Mouse (Mus musculus) liver, embryonic 16.5 days (tissue): Measurements from ENCODE around the gene Mxra8. TPM values are rescaled to one million over a fixed set of nuclear protein-coding genes. Genes with fewer than 3 reads are reported as not detected.

ENCODE experiments used
- ATAC-seq: fragments of 200-750 bp; cut with Nextera tagmentation; 2 replicates; pipeline ENCODE4 v1.8.0; 2017; ENCODE audit warnings: low read depth, mild to moderate bottlenecking, moderate number of reproducible peaks, moderate library complexity
- H3K27ac ChIP-seq: fragments of 300-500 bp; sonication (generic); 2 replicates; pipeline ENCODE4 v1.5.1; 2014; ENCODE audit warnings: mild to moderate bottlenecking, low read length
- H3K27me3 ChIP-seq: fragments of 300-500 bp; sonication (generic); 2 replicates; pipeline ENCODE4 v1.6.1; 2014; ENCODE audit warnings: low read depth, low read length, mixed read lengths; ENCODE audit not compliant: control insufficient read depth, insufficient read depth
- H3K36me3 ChIP-seq: fragments of 300-500 bp; sonication (generic); 2 replicates; pipeline ENCODE4 v1.6.1; 2014; ENCODE audit warnings: mild to moderate bottlenecking; ENCODE audit not compliant: control insufficient read depth, insufficient read depth
- H3K4me1 ChIP-seq: fragments of 300-500 bp; sonication (generic); 2 replicates; pipeline ENCODE4 v1.6.1; 2014; ENCODE audit warnings: low read depth, low read length, mixed read lengths; ENCODE audit not compliant: control insufficient read depth
- H3K4me2 ChIP-seq: fragments of 300-500 bp; sonication (generic); 2 replicates; pipeline ENCODE4 v1.6.1; 2014; ENCODE audit warnings: low read depth, low read length, mixed read lengths
- H3K4me3 ChIP-seq: fragments of 300-500 bp; sonication (generic); 2 replicates; pipeline ENCODE4 v1.5.1; 2014; ENCODE audit warnings: low read depth, mild to moderate bottlenecking, low read length
- H3K9ac ChIP-seq: fragments of 300-500 bp; sonication (generic); 2 replicates; pipeline ENCODE4 v1.6.1; 2014; ENCODE audit warnings: low read depth, low read length
- H3K9me3 ChIP-seq: fragments of 300-500 bp; sonication (generic); replicated peaks from 2 replicates; pipeline ENCODE4 v1.6.1; 2016; ENCODE audit warnings: low read length; ENCODE audit not compliant: control insufficient read depth
- WGBS: fragments of 180-500 bp; shearing (Covaris S2); extraction: QIAGEN DNeasy Blood & Tissue Kit; methylation state at CpG from one replicate; pipeline ENCODE4 v1.1.7; 2014; ENCODE audit not compliant: insufficient replicate concordance; 5-methylcytosine and 5-hydroxymethylcytosine counted together
- polyA plus RNA-seq: library from polyadenylated mRNA; unstranded; fragments of >200 nt; fragmentation: Nextera tagmentation; extraction: Ambion mirVana; gene quantifications from 2 replicates; pipeline ENCODE4 v1.2.1, GENCODE M21; 2015

The Mxra8 gene
- polyA plus RNA-seq, 1 experiment from 2014 or later = 10.2 TPM

- H3K9ac ChIP-seq = no peak overlapping the region
These were observed 2.3 kb downstream of the Mxra8 start for GRCm38 (mm10) chr4:155841651-155842270.

GRCm38 (mm10) chr4:155843231-155843630 is 3.8 kb downstream of the Mxra8 start:
- WGBS = 74% methylated on average over 5 of the region's 5 CpGs
- peaks cover 29% of the 10 kb centered on the region for H3K4me1 ChIP-seq

More at GRCm38 (mm10) chr4:155841651-155842270, 2.3 kb downstream of the Mxra8 start:
- Histone ChIP-seq H3K4me2 (peak overlapping the region; percentile 78), H3K4me1 (peaks cover 21% of the 10 kb centered on the region), H3K9me3 (no peaks in the 10 kb centered on the region), H3K36me3 (no peaks in the 10 kb centered on the region), H3K4me3 (peak overlapping the region; percentile 60; the same call in 1 of the 2 replicates), H3K27me3 (peaks cover 25% of the 10 kb centered on the region), H3K27ac (no peak overlapping the region)
- no peak for ATAC-seq
- 48% methylated on average over 38 of the region's 38 CpGs for WGBS

GRCm38 (mm10) chr4:155846871-155847578 is 7.5 kb downstream of the Mxra8 start, which contains the start of gene Dvl1:
TSS of gene Dvl1 (plus strand) at chr4:155847402.
- H3K9ac ChIP-seq = peak within 1 kb of the TSS; percentile 95
- peaks cover 33% of the 10 kb centered on the region for H3K4me1 ChIP-seq
- H3K27ac ChIP-seq = peak within 1 kb of the TSS; percentile 79
- ATAC-seq = peak; percentile 92
- peaks cover 8% of the 10 kb centered on the region for H3K27me3 ChIP-seq
- H3K36me3 ChIP-seq = no peaks in the 10 kb centered on the region
- H3K9me3 ChIP-seq = no peaks in the 10 kb centered on the region
- WGBS = 3% methylated on average over 61 of the region's 65 CpGs
- peak within 1 kb of the TSS; percentile 98 for H3K4me2 ChIP-seq
- peak within 1 kb of the TSS; percentile 87 for H3K4me3 ChIP-seq

More at GRCm38 (mm10) chr4:155843231-155843630, 3.8 kb downstream of the Mxra8 start:
- Histone ChIP-seq H3K4me3 (no peak overlapping the region), H3K27me3 (peaks cover 25% of the 10 kb centered on the region), H3K36me3 (no peaks in the 10 kb centered on the region), H3K9me3 (no peaks in the 10 kb centered on the region), H3K27ac (no peak overlapping the region), H3K4me2 (no peak overlapping the region), H3K9ac (no peak overlapping the region)
- no peak for ATAC-seq

GRCm38 (mm10) chr4:155847591-155848352 is 8.3 kb downstream of the Mxra8 start:
- Histone ChIP-seq H3K27ac (peak overlapping the region; percentile 79), H3K9me3 (no peaks in the 10 kb centered on the region), H3K9ac (peak overlapping the region; percentile 95), H3K4me3 (peak overlapping the region; percentile 87), H3K4me1 (peaks cover 33% of the 10 kb centered on the region), H3K4me2 (peak overlapping the region; percentile 98), H3K27me3 (peaks cover 3% of the 10 kb centered on the region), H3K36me3 (no peaks in the 10 kb centered on the region)
- ATAC-seq = peak; percentile 63
- WGBS = 1% methylated on average over 68 of the region's 69 CpGs

GRCm38 (mm10) chr4:155848434-155849095 is 9.1 kb downstream of the Mxra8 start:
- H3K4me3 ChIP-seq = peak overlapping the region; percentile 87
- H3K4me1 ChIP-seq = peaks cover 33% of the 10 kb centered on the region
- H3K4me2 ChIP-seq = peak overlapping the region; percentile 98
- no peak overlapping the region for H3K27ac ChIP-seq
- no peak for ATAC-seq
- H3K36me3 ChIP-seq = no peaks in the 10 kb centered on the region
- H3K9me3 ChIP-seq = no peaks in the 10 kb centered on the region
- H3K9ac ChIP-seq = peak overlapping the region; percentile 95
- WGBS = 49% methylated on average over 7 of the region's 7 CpGs
- no peaks in the 10 kb centered on the region for H3K27me3 ChIP-seq

- no peak for ATAC-seq
- no peaks in the 10 kb centered on the region for H3K27me3 ChIP-seq
- no peaks in the 10 kb centered on the region for H3K9me3 ChIP-seq
- H3K36me3 ChIP-seq = no peaks in the 10 kb centered on the region
- peak overlapping the region; percentile 98 for H3K4me2 ChIP-seq
- H3K4me1 ChIP-seq = peaks cover 33% of the 10 kb centered on the region
- H3K9ac ChIP-seq = peak overlapping the region; percentile 2
- 68% methylated on average over 2 of the region's 2 CpGs for WGBS
- H3K27ac ChIP-seq = no peak overlapping the region
- no peak overlapping the region for H3K4me3 ChIP-seq
These were observed 9.9 kb downstream of the Mxra8 start for GRCm38 (mm10) chr4:155849391-155849790.

- Histone ChIP-seq H3K4me1 (peaks cover 33% of the 10 kb centered on the region), H3K27ac (no peak overlapping the region), H3K4me2 (no peak overlapping the region), H3K36me3 (peaks cover 3% of the 10 kb centered on the region; the same call in 1 of the 2 replicates), H3K4me3 (no peak overlapping the region), H3K27me3 (no peaks in the 10 kb centered on the region), H3K9ac (peak overlapping the region; percentile 2; the same call in 1 of the 2 replicates), H3K9me3 (no peaks in the 10 kb centered on the region)
- ATAC-seq = no peak
- WGBS = 54% methylated on average over 3 of the region's 3 CpGs
These were observed 10.4 kb downstream of the Mxra8 start for GRCm38 (mm10) chr4:155849792-155850451.

GRCm38 (mm10) chr4:155851368-155851767 is 11.9 kb downstream of the Mxra8 start:
- ATAC-seq = no peak
- Histone ChIP-seq H3K36me3 (peaks cover 9% of the 10 kb centered on the region), H3K4me3 (no peak overlapping the region), H3K9ac (no peak overlapping the region), H3K9me3 (no peaks in the 10 kb centered on the region), H3K4me1 (peaks cover 40% of the 10 kb centered on the region), H3K27me3 (no peaks in the 10 kb centered on the region), H3K4me2 (no peak overlapping the region), H3K27ac (no peak overlapping the region)
- WGBS = 76% methylated on average over 3 of the region's 3 CpGs
